Mouse (Mus musculus) layer of hippocampus, adult 18-20 months (tissue): ENCODE measurements at regions not wholly inside any gene's neighbourhood (a gene's known extent, or its start where the extent isn't known, plus 50 kb on each side); places are given as distances from the start of the nearest gene placed in this dataset.

Source experiments
- DNase-seq, 2 experiments: peaks; one replicate each; pipeline ENCODE4 v3.0.0; 2022; ENCODE audit warnings: low spot score in 2 of 2

GRCm38 (mm10) chr8:51254109-51254508 lies 2257.4 kb upstream of the Aga start:
- no peak for DNase-seq

GRCm38 (mm10) chr8:51298293-51299015 lies 2213.1 kb upstream of the Aga start:
- DNase-seq = peak in 1 of 2 experiments; percentile 22
